Mouse (Mus musculus): ENCODE results near the gene Dennd5a. TPM values are rescaled to one million over a fixed set of nuclear protein-coding genes. Genes with fewer than 3 reads are reported as not detected.

The Dennd5a gene
- polyA plus RNA-seq, 1 experiment from 2014 or later, result 49.3 TPM

GRCm38 (mm10) chr7:109906165-109906564 lies 54.1 kb downstream of the Dennd5a start:
- Histone ChIP-seq H3K4me3 (no peak overlapping the region), H3K27me3 (no peaks in the 10 kb centered on the region), H3K9ac (no peak overlapping the region), H3K9me3 (replicated peaks) (no peaks in the 10 kb centered on the region), H3K4me1 (no peaks in the 10 kb centered on the region), H3K4me2 (no peak overlapping the region), H3K36me3 (ENCODE audit: poor library complexity, severe bottlenecking) (peaks cover 94% of the 10 kb centered on the region), H3K27ac (no peak overlapping the region)
- no peak for ATAC-seq
- 95% methylated on average over 2 of the region's 2 CpGs for WGBS

- Histone ChIP-seq H3K27ac (no peak overlapping the region), H3K27me3 (no peaks in the 10 kb centered on the region), H3K9ac (no peak overlapping the region), H3K4me2 (no peak overlapping the region), H3K36me3 (ENCODE audit: poor library complexity, severe bottlenecking) (peaks cover 100% of the 10 kb centered on the region), H3K9me3 (replicated peaks) (no peaks in the 10 kb centered on the region), H3K4me3 (no peak overlapping the region), H3K4me1 (no peaks in the 10 kb centered on the region)
- no peak for ATAC-seq
- WGBS, result 94% methylated on average over 9 of the region's 9 CpGs
These were observed 59.3 kb downstream of the Dennd5a start for GRCm38 (mm10) chr7:109900921-109901320.

- no peak overlapping the region for H3K4me2 ChIP-seq
- no peak for ATAC-seq
- H3K4me1 ChIP-seq, result no peaks in the 10 kb centered on the region
- H3K9me3 ChIP-seq (replicated peaks), result no peaks in the 10 kb centered on the region
- H3K27ac ChIP-seq, result no peak overlapping the region
- no peaks in the 10 kb centered on the region for H3K27me3 ChIP-seq
- H3K36me3 ChIP-seq (ENCODE audit: poor library complexity, severe bottlenecking), result peaks cover 100% of the 10 kb centered on the region
- H3K9ac ChIP-seq, result no peak overlapping the region
- H3K4me3 ChIP-seq, result no peak overlapping the region
These were observed 61.4 kb downstream of the Dennd5a start for GRCm38 (mm10) chr7:109898911-109899310.

GRCm38 (mm10) chr7:109892530-109892929 lies 67.7 kb downstream of the Dennd5a start:
- no peaks in the 10 kb centered on the region for H3K9me3 ChIP-seq (replicated peaks)
- H3K9ac ChIP-seq, result no peak overlapping the region
- H3K4me2 ChIP-seq, result no peak overlapping the region
- H3K27ac ChIP-seq, result no peak overlapping the region
- WGBS, result 40% methylated on average over 3 of the region's 3 CpGs
- no peaks in the 10 kb centered on the region for H3K4me1 ChIP-seq
- peaks cover 90% of the 10 kb centered on the region for H3K36me3 ChIP-seq (ENCODE audit: poor library complexity, severe bottlenecking)
- ATAC-seq, result peak; percentile 66; the same call in 1 of the 2 replicates
- H3K27me3 ChIP-seq, result no peaks in the 10 kb centered on the region
- no peak overlapping the region for H3K4me3 ChIP-seq

GRCm38 (mm10) chr7:109891786-109892185 lies 68.5 kb downstream of the Dennd5a start:
- Histone ChIP-seq H3K4me1 (no peaks in the 10 kb centered on the region), H3K4me2 (no peak overlapping the region), H3K27me3 (no peaks in the 10 kb centered on the region), H3K4me3 (no peak overlapping the region), H3K27ac (no peak overlapping the region), H3K9me3 (replicated peaks) (peaks cover under 1% of the 10 kb centered on the region), H3K36me3 (ENCODE audit: poor library complexity, severe bottlenecking) (peaks cover 90% of the 10 kb centered on the region), H3K9ac (no peak overlapping the region)
- WGBS, result 94% methylated on average over 4 of the region's 4 CpGs
- ATAC-seq, result no peak

GRCm38 (mm10) chr7:109890256-109890655 lies 70.0 kb downstream of the Dennd5a start:
- Histone ChIP-seq H3K27ac (no peak overlapping the region), H3K36me3 (ENCODE audit: poor library complexity, severe bottlenecking) (peaks cover 77% of the 10 kb centered on the region), H3K4me3 (no peak overlapping the region), H3K4me1 (no peaks in the 10 kb centered on the region), H3K4me2 (no peak overlapping the region), H3K27me3 (no peaks in the 10 kb centered on the region), H3K9me3 (replicated peaks) (peaks cover 2% of the 10 kb centered on the region), H3K9ac (no peak overlapping the region)
- ATAC-seq, result no peak
- WGBS, result 95% methylated on average over 2 of the region's 2 CpGs

- H3K4me2 ChIP-seq, result no peak overlapping the region
- H3K9me3 ChIP-seq (replicated peaks), result peaks cover 2% of the 10 kb centered on the region
- ATAC-seq, result no peak
- no peak overlapping the region for H3K4me3 ChIP-seq
- no peaks in the 10 kb centered on the region for H3K27me3 ChIP-seq
- H3K36me3 ChIP-seq (ENCODE audit: poor library complexity, severe bottlenecking), result peaks cover 67% of the 10 kb centered on the region
- 85% methylated on average over 5 of the region's 5 CpGs for WGBS
- no peaks in the 10 kb centered on the region for H3K4me1 ChIP-seq
- H3K27ac ChIP-seq, result no peak overlapping the region
- H3K9ac ChIP-seq, result no peak overlapping the region
These were observed 71.0 kb downstream of the Dennd5a start for GRCm38 (mm10) chr7:109889300-109889699.

GRCm38 (mm10) chr7:109886249-109886648 lies 74.0 kb downstream of the Dennd5a start:
- WGBS, result 97% methylated on average over 1 of the region's 1 CpGs
- peaks cover 42% of the 10 kb centered on the region for H3K36me3 ChIP-seq (ENCODE audit: poor library complexity, severe bottlenecking)
- H3K9ac ChIP-seq, result no peak overlapping the region
- H3K27me3 ChIP-seq, result no peaks in the 10 kb centered on the region
- peaks cover 2% of the 10 kb centered on the region for H3K9me3 ChIP-seq (replicated peaks)
- no peak overlapping the region for H3K4me2 ChIP-seq
- ATAC-seq, result no peak
- no peak overlapping the region for H3K27ac ChIP-seq
- no peaks in the 10 kb centered on the region for H3K4me1 ChIP-seq
- no peak overlapping the region for H3K4me3 ChIP-seq

- H3K9me3 ChIP-seq (replicated peaks), result peaks cover 2% of the 10 kb centered on the region
- no peak overlapping the region for H3K27ac ChIP-seq
- H3K27me3 ChIP-seq, result no peaks in the 10 kb centered on the region
- no peak overlapping the region for H3K9ac ChIP-seq
- peaks cover 10% of the 10 kb centered on the region for H3K36me3 ChIP-seq (ENCODE audit: poor library complexity, severe bottlenecking)
- no peak for ATAC-seq
- no peak overlapping the region for H3K4me2 ChIP-seq
- no peak overlapping the region for H3K4me3 ChIP-seq
- WGBS, result 100% methylated on average over 2 of the region's 2 CpGs
- H3K4me1 ChIP-seq, result no peaks in the 10 kb centered on the region
These were observed 77.7 kb downstream of the Dennd5a start for GRCm38 (mm10) chr7:109882574-109882973.

- Histone ChIP-seq H3K27me3 (no peaks in the 10 kb centered on the region), H3K4me2 (no peak overlapping the region), H3K27ac (no peak overlapping the region), H3K4me3 (no peak overlapping the region), H3K9ac (no peak overlapping the region), H3K4me1 (no peaks in the 10 kb centered on the region), H3K36me3 (ENCODE audit: poor library complexity, severe bottlenecking) (peaks cover under 1% of the 10 kb centered on the region), H3K9me3 (replicated peaks) (peaks cover under 1% of the 10 kb centered on the region; the same call in 1 of the 2 replicates)
- ATAC-seq, result no peak
- 63% methylated on average over 2 of the region's 2 CpGs for WGBS
These were observed 78.6 kb downstream of the Dennd5a start for GRCm38 (mm10) chr7:109881561-109882099.

GRCm38 (mm10) chr7:109879158-109879557 lies 81.1 kb downstream of the Dennd5a start:
- Histone ChIP-seq H3K36me3 (ENCODE audit: poor library complexity, severe bottlenecking) (no peaks in the 10 kb centered on the region), H3K4me2 (no peak overlapping the region), H3K4me3 (no peak overlapping the region), H3K9me3 (replicated peaks) (no peaks in the 10 kb centered on the region), H3K4me1 (0 out of 2 replicates have a peak, but pooled peaks cover 5% of the 10 kb centered on the region), H3K27ac (no peak overlapping the region), H3K27me3 (no peaks in the 10 kb centered on the region), H3K9ac (no peak overlapping the region)
- WGBS, result 66% methylated on average over 12 of the region's 12 CpGs
- no peak for ATAC-seq

- Histone ChIP-seq H3K9ac (no peak overlapping the region), H3K36me3 (ENCODE audit: poor library complexity, severe bottlenecking) (no peaks in the 10 kb centered on the region), H3K4me2 (no peak overlapping the region), H3K27ac (peak overlapping the region; percentile 45; the same call in 1 of the 2 replicates), H3K4me3 (no peak overlapping the region), H3K4me1 (0 out of 2 replicates have a peak, but pooled peaks cover 5% of the 10 kb centered on the region), H3K27me3 (no peaks in the 10 kb centered on the region), H3K9me3 (replicated peaks) (no peaks in the 10 kb centered on the region)
- no peak for ATAC-seq
- WGBS, result 69% methylated on average over 8 of the region's 8 CpGs
These were observed 84.2 kb downstream of the Dennd5a start for GRCm38 (mm10) chr7:109876085-109876484.

- 62% methylated on average over 3 of the region's 3 CpGs for WGBS
- Histone ChIP-seq H3K4me2 (no peak overlapping the region), H3K36me3 (ENCODE audit: poor library complexity, severe bottlenecking) (no peaks in the 10 kb centered on the region), H3K4me1 (0 out of 2 replicates have a peak, but pooled peaks cover 5% of the 10 kb centered on the region), H3K4me3 (no peak overlapping the region), H3K27me3 (no peaks in the 10 kb centered on the region), H3K27ac (peak overlapping the region; percentile 45), H3K9ac (no peak overlapping the region), H3K9me3 (replicated peaks) (no peaks in the 10 kb centered on the region)
- ATAC-seq, result peak; percentile 21; the same call in 1 of the 2 replicates
These were observed 84.7 kb downstream of the Dennd5a start for GRCm38 (mm10) chr7:109875598-109875997.

All from forebrain, embryonic 13.5 days (tissue).